Mouse (Mus musculus) kidney, embryonic 14.5 days (tissue): ENCODE data around the gene Fam161b. TPM values are rescaled to one million over a fixed set of nuclear protein-coding genes. Genes with fewer than 3 reads are reported as not detected.

Experiments used
- ATAC-seq: fragments of 200-750 bp; cut with Nextera tagmentation; 2 replicates; pipeline ENCODE4 v1.8.0; 2017; ENCODE audit warnings: moderate number of reproducible peaks, mild to moderate bottlenecking, moderate TSS enrichment, moderate library complexity; ENCODE audit not compliant: low FRiP score, low TSS enrichment
- H3K27ac ChIP-seq: fragments of 300-500 bp; sonication (generic); 2 replicates; pipeline ENCODE4 v1.5.1; 2014; ENCODE audit warnings: low read depth, mild to moderate bottlenecking, low read length, moderate library complexity, mixed read lengths
- H3K27me3 ChIP-seq: fragments of 300-500 bp; sonication (generic); 2 replicates; pipeline ENCODE4 v1.6.1; 2014; ENCODE audit warnings: mild to moderate bottlenecking, low read length; ENCODE audit not compliant: control insufficient read depth, insufficient read depth
- H3K36me3 ChIP-seq: fragments of 300-500 bp; sonication (generic); 2 replicates; pipeline ENCODE4 v1.6.1; 2014; ENCODE audit warnings: low read length, mixed read lengths; ENCODE audit not compliant: control insufficient read depth, insufficient read depth
- H3K4me1 ChIP-seq: fragments of 300-500 bp; sonication (generic); 2 replicates; pipeline ENCODE4 v1.6.1; 2014; ENCODE audit warnings: low read length, mixed read lengths; ENCODE audit not compliant: control insufficient read depth, insufficient read depth
- H3K4me2 ChIP-seq: fragments of 300-500 bp; sonication (generic); replicated peaks from 2 replicates; pipeline ENCODE4 v1.6.1; 2014; ENCODE audit warnings: low read depth, mild to moderate bottlenecking, low read length
- H3K4me3 ChIP-seq: fragments of 300-500 bp; sonication (generic); 2 replicates; pipeline ENCODE4 v1.5.1; 2014; ENCODE audit warnings: mild to moderate bottlenecking, low read length
- H3K9ac ChIP-seq: fragments of 300-500 bp; sonication (generic); 2 replicates; pipeline ENCODE4 v1.6.1; 2014; ENCODE audit warnings: low read depth, mild to moderate bottlenecking, low read length, moderate library complexity
- H3K9me3 ChIP-seq: fragments of 300-500 bp; sonication (generic); 2 replicates; pipeline ENCODE4 v1.6.1; 2016; ENCODE audit warnings: low read length; ENCODE audit not compliant: control insufficient read depth
- WGBS: fragments of 180-500 bp; shearing (Covaris S2); extraction: QIAGEN DNeasy Blood & Tissue Kit; methylation state at CpG from one replicate; pipeline ENCODE4 v1.1.7; 2014; 5-methylcytosine and 5-hydroxymethylcytosine counted together
- polyA plus RNA-seq: library from polyadenylated mRNA; unstranded; fragments of >200 nt; fragmentation: Nextera tagmentation; extraction: Ambion mirVana; gene quantifications from 2 replicates; pipeline ENCODE4 v1.2.1, GENCODE M21; 2014

Fam161b gene
- polyA plus RNA-seq, 1 experiment from 2014 or later, result 3.7 TPM

- H3K4me1 ChIP-seq, result no peaks in the 10 kb centered on the region
- ATAC-seq, result no peak
- H3K4me2 ChIP-seq, result no peak overlapping the region
- no peaks in the 10 kb centered on the region for H3K9me3 ChIP-seq
- no peaks in the 10 kb centered on the region for H3K27me3 ChIP-seq
- no peak overlapping the region for H3K9ac ChIP-seq
- H3K36me3 ChIP-seq, result peaks cover 6% of the 10 kb centered on the region
- 87% methylated on average over 5 of the region's 5 CpGs for WGBS
- no peak overlapping the region for H3K27ac ChIP-seq
- H3K4me3 ChIP-seq, result no peak overlapping the region
Observed at GRCm38 (mm10) chr12:84304101-84304500, 57.5 kb downstream of the Fam161b start.

GRCm38 (mm10) chr12:84299265-84299664 is 62.4 kb downstream of the Fam161b start:
- peaks cover 13% of the 10 kb centered on the region for H3K36me3 ChIP-seq
- H3K27me3 ChIP-seq, result no peaks in the 10 kb centered on the region
- no peak overlapping the region for H3K4me2 ChIP-seq
- no peak overlapping the region for H3K4me3 ChIP-seq
- H3K27ac ChIP-seq, result no peak overlapping the region
- no peaks in the 10 kb centered on the region for H3K9me3 ChIP-seq
- 93% methylated on average over 2 of the region's 2 CpGs for WGBS
- H3K4me1 ChIP-seq, result no peaks in the 10 kb centered on the region
- no peak for ATAC-seq
- no peak overlapping the region for H3K9ac ChIP-seq

- no peak overlapping the region for H3K4me3 ChIP-seq
- no peak for ATAC-seq
- H3K9ac ChIP-seq, result no peak overlapping the region
- WGBS, result 94% methylated on average over 6 of the region's 6 CpGs
- no peaks in the 10 kb centered on the region for H3K4me1 ChIP-seq
- H3K27ac ChIP-seq, result no peak overlapping the region
- H3K36me3 ChIP-seq, result peaks cover 13% of the 10 kb centered on the region
- no peaks in the 10 kb centered on the region for H3K9me3 ChIP-seq
- no peaks in the 10 kb centered on the region for H3K27me3 ChIP-seq
- no peak overlapping the region for H3K4me2 ChIP-seq
Observed at GRCm38 (mm10) chr12:84297851-84298250, 63.8 kb downstream of the Fam161b start.

Other genes with a start within 250 kb of the Fam161b start
- gene Dnal1, start 247.5 kb downstream of the Fam161b start, polyA plus RNA-seq, result 5.1 and 5.5 TPM in 2 replicates
- gene Pnma1, start 213.3 kb downstream of the Fam161b start, polyA plus RNA-seq, result 0.24 and 0.51 TPM in 2 replicates
- 5.8 and 9.3 TPM in 2 replicates for gene Elmsan1, start 143.0 kb downstream of the Fam161b start, polyA plus RNA-seq
- gene Ptgr2, start 76.6 kb downstream of the Fam161b start, polyA plus RNA-seq, result 12.8 and 21.1 TPM in 2 replicates
- gene Zfp410, start 45.0 kb downstream of the Fam161b start, polyA plus RNA-seq, result 65.6 and 88.7 TPM in 2 replicates
- 51.4 and 54.7 TPM in 2 replicates for gene Coq6, start 176 bp downstream of the Fam161b start, polyA plus RNA-seq
- gene Entpd5, start 47.2 kb upstream of the Fam161b start, polyA plus RNA-seq, result 8.3 and 19.6 TPM in 2 replicates
- gene Bbof1, start 47.2 kb upstream of the Fam161b start, polyA plus RNA-seq, result 1.1 and 1.9 TPM in 2 replicates
- 22.1 and 27.2 TPM in 2 replicates for gene Rnf113a2, start 55.4 kb upstream of the Fam161b start, polyA plus RNA-seq
- 25.0 and 50.2 TPM in 2 replicates for gene Aldh6a1, start 89.2 kb upstream of the Fam161b start, polyA plus RNA-seq
- gene Lin52, start 89.6 kb upstream of the Fam161b start, polyA plus RNA-seq, result 21.0 and 23.2 TPM in 2 replicates
- gene Vsx2, start 207.9 kb upstream of the Fam161b start, polyA plus RNA-seq, result 0.06 TPM in 1 of 2 replicates, not detected in the other